Mouse (Mus musculus): ENCODE results near the gene Plce1.
"Not testable (repeated sequence)": the region's sequence is repeated elsewhere in the genome, so short reads cannot be mapped to it uniquely, and the experiment has no call there.

Plce1 gene

GRCm38 (mm10) chr19:38632251-38632650, 151.3 kb downstream of the Plce1 start:
- no peak for DNase-seq (ENCODE audit: low spot score in 2 of 2)

- no peak for DNase-seq (ENCODE audit: low spot score in 2 of 2)
Observed at GRCm38 (mm10) chr19:38633306-38633705, 152.4 kb downstream of the Plce1 start.

DNA sequence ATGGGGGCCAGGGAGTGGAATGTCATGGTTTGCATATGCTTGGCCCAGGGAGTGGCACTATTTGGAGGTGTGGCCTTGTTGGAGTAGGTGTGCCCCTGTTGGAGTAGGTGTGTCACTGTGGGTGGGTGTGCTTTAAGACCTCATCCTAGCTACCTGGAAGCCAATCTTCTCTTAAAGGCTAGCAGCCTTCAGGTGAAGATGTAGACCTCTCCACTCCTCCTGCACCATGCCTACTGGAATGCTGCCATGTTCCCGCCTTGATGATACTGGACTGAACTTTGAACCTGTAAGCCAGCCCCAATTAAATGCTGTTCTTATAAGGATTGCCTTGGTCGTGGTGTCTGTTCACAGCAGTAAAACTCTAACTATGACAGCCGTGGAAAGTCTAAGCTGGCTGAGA, 158.1 kb downstream of the Plce1 start:
- no peak for DNase-seq (ENCODE audit: low spot score in 2 of 2)

- DNase-seq (ENCODE audit: low spot score in 2 of 2): no peak
Observed at GRCm38 (mm10) chr19:38639805-38640204, 158.9 kb downstream of the Plce1 start.

DNA sequence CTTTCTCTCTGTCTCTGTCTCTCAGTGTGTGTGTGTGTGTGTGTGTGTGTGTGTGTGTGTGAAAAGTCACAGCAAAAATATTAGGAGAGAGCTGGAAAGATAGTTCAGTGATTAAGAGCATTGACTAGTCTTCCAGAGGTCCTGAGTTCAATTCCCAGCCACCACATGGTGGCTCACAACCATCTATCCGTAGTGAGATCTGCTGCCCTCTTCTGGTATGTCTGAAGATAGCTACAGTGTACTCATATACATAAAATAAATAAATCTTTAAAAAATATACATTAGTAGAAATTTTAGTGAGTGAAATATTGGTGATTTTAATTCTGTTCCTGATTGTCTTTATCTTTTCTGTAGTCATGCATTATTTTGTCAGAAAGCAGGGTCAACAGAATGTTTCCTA, 161.6 kb downstream of the Plce1 start:
- DNase-seq (ENCODE audit: low spot score in 2 of 2): not testable (repeated sequence)

DNA sequence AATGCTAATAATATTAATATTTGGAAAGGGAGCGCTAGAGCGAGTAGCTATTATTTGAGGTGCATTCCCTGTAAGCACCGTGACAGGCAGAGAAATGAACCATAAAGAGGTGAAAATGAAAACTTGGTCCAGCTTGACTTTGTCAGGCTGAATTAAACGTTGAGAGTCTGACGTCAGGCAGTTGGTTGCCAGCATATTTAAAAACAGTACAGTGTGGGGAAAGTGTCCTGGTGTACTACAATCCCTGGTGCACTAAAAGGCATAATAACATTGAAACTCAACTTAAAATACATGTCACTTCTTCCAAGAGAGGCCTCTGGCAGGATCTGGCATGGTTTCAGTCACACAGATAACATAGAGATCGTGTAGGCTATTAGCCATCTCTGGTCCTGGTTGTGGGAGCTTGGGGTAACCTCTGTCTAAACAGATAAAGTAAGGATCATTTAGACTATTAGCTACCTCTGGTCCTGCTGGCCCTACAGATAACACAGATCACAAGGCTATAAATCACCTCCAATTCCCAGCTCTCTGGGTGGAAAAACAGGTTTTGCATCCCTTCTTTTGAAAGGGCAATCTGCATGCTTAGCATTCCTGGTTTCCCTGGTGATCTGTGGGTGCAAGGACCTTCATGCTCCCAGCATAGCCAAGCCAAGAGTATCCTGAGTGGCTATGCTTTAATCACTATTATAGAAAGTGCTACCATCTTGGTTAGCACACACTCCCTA, 164.1 kb downstream of the Plce1 start:
- no peak for DNase-seq (ENCODE audit: low spot score in 2 of 2)

DNA sequence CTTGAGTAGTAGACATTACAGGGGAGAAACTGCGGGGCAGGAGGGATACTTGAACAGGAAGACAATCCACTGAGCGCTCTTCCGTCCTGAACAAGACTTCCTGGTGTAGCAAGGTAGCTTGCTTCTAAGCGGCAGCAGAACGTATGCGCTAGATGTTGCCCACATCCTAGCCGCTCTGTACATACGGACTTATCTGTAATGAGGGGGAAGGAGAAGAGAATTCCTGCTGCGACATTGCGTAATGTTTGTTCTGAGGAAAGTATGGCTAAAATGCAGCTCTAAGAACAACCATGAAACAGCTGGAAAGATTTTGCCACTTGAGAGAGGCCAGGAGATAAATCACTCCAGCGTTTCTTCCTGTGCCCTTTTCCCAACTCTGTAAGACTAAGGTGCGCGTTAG, 177.1 kb downstream of the Plce1 start:
- DNase-seq (ENCODE audit: low spot score in 2 of 2): no peak

DNA sequence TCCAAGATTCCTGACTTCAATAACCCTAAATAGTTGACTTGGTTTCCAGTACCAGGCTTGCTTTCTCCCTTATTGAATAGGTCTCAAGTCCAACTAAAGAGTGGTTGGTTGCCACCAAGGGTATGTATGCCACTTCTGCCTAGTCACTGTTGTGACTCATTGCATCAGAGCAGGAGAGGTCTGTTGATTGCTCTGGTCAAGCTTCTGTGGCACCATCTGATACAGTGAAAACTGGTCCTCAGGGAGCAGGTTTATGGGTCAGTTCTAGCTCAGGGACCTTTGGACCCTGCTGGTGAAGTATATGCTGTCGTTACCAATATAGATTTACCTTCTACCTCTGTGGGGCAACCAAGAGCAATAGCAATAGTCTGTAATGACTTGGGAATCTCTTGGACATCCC, 184.5 kb downstream of the Plce1 start:
- DNase-seq (ENCODE audit: low spot score in 2 of 2): no peak

DNA sequence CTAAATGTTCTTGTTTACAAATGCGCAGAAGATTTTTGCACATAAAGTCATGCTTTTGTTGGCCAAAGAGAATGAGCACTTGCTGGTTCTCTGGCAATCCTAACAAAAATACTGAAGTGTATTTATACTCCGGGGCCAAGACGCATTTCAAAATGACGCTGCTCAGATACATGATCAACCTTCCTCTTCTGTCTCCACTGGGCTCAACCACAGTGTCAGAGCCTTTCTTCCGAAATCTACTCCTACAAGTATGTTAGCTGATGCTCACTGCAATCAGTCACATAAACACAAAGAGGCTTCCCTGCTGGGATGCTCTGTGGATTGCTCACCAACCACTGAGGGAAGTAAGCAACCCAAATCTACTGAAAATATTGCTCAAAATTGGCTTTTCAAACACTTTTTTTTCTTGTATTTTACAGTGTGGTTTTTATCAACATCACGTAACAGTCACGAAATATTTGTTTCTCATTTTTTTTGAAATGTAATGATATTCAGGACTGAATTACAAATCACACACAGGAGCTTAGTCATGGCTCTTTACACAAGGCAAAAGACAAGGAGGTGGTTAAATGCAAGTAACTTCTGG, 191.2 kb downstream of the Plce1 start:
- no peak for DNase-seq (ENCODE audit: low spot score in 2 of 2)

DNA sequence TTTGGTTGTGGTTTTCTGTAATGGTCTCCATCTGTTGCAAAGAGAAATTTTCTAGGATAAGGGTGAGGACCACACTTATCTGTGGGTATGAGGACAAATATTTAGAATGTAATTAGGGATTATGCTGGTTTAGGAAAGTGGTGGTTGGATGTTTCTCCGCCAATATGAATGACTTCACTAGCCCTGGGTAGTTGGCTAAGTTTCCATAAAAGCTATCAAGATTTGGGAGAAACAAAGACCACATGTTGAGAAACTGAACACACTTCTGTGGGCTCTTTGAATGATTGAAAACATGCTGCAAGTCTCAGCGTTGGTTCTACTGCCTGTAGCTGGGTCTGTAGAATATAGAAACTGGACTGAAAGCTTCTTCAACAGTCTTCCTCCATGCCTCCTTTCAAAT, 193.0 kb downstream of the Plce1 start:
- DNase-seq (ENCODE audit: low spot score in 2 of 2): no peak

DNA sequence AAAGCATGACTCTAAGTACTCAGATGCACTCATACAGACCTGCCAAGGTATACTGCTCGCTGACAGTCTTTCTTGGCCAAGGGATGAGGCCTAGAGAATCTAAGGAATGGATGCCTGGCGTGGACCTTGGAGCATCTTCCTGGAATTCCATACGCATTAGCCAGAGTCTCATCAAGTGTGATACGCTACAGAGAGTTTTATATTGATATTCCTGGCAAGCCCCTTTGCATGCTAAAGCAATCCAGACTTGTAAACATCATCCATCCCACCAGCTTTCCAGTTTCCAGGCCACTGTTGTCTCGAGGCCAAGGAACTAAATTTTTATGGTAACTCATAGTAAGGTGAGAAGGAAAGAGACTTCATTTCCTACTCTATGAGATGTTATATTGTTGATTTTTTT, 197.7 kb downstream of the Plce1 start:
- DNase-seq (ENCODE audit: low spot score in 2 of 2): no peak

GRCm38 (mm10) chr19:38679520-38679919, 198.6 kb downstream of the Plce1 start:
- DNase-seq (ENCODE audit: low spot score in 2 of 2): no peak

- DNase-seq (ENCODE audit: low spot score in 2 of 2): no peak
Observed at GRCm38 (mm10) chr19:38687326-38687725, 206.4 kb downstream of the Plce1 start.

DNA sequence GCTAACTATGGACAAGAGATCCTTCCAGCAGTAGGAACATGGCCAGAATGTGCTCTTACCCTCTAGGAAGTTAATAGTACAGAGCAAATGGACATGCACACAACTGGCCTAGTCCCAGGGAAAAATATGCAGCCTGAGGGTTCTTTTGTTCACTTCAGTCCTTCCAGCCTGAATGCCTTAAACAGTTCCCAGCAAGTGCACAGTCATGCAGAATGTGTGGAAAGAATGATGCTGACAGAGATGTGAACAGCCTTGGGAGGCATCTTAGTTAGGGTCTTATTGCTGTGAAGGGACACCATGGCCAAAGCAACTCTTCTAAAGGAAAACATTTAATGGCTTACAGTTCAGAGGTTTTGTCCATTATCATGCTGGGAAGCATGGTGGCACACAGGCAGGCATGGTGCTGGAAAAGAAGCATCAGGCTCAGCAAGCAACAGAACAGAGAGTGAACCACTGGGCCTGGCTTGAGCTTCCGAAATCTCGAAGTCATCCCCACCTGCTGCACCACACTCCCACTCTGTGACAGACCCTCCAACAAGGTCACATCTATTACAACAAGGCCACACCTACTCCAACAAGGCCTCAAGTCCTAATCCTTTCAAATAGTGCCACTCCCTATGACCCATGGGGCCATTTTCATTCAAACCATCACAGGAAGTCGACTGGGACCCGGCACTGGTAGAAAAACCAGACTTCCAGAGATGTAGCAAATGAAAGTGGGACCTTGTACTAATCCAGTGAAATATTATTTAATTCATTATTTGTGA, 208.0 kb downstream of the Plce1 start:
- DNase-seq (ENCODE audit: low spot score in 2 of 2): no peak

DNA sequence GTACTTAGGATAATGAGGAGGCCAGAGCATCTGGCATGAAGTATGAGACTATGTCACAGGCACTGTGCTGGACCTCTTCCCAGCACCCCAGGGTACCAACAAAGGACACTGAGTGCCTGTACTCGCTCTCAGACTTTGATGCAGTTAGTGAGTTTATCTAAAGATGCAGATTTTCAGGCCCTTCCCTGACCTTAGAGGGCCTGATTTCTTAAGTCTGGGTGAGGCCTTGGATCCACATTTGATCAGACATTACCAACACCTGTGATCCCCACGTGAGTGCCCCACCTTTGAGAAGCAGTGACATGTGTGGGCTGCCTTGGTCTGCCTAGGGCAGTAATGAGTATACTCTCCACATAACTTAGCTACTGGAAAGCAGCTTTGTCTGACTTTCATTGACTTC, 209.4 kb downstream of the Plce1 start:
- no peak for DNase-seq (ENCODE audit: low spot score in 2 of 2)

- DNase-seq (ENCODE audit: low spot score in 2 of 2): no peak
Observed at GRCm38 (mm10) chr19:38691533-38691932, 210.6 kb downstream of the Plce1 start.

DNA sequence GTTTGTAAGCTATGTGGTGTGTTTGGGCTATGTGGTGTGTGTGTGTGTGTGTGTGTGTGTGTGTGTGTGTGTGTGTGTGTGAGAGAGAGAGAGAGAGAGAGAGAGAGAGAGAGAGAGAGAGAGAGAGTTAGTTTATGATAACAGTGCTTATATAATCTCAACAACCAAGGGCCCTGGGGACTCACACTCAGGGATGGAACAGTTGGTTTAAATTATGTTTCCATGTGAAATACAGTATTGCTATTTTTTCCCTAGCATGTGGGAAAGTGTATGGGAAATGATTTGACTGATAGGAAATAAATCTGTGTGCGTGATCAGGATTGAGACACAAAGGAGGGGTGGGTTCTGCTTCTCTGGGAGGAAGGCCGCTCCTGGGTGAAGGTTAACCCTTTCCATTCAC, 212.4 kb downstream of the Plce1 start:
- no peak for DNase-seq (ENCODE audit: low spot score in 2 of 2)

- DNase-seq (ENCODE audit: low spot score in 2 of 2): no peak
Observed at GRCm38 (mm10) chr19:38693769-38694168, 212.9 kb downstream of the Plce1 start.

- DNase-seq (ENCODE audit: low spot score in 2 of 2): no peak
Observed at GRCm38 (mm10) chr19:38701776-38702175, 220.9 kb downstream of the Plce1 start.

DNA sequence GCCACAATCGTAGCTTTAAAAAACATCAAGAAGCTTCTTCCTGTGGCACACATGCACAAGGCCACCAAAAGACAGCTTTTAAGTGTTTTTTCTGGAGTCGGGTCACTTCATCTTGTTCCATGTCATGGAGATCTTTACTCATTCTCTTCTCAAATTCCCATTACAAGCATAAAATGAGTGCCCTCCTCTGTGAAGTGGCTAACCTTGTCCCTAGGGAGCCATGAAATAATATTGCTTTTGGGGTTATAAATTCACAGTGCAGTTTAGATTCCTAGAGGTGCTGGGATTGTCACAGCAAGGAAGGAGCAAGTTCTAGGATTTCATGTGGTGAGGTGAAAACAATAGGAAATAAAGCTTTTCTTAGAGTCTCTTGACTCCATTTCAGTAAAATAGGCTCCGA, 223.8 kb downstream of the Plce1 start:
- no peak for DNase-seq (ENCODE audit: low spot score in 2 of 2)

DNA sequence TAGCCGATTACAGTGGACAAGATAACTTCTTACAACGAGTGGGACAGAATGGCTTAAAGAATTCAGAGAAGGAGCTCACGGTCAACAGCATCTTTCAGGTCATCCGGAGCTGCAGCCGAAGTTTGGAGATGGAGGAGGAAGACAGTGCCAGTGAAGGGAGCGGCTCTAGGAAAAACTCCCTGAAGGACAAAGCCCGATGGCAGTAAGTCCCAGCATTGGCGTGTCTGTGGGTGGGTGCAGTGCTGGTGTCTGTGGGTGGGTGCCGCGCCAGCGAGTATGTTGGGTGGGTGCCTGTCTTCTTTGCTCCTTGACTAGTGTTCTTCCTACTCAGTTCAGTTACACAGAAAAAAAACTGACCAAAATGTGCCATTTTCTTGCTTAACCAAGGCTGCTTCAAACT, 224.3 kb downstream of the Plce1 start:
- DNase-seq (ENCODE audit: low spot score in 2 of 2): no peak

GRCm38 (mm10) chr19:38706449-38706848, 225.5 kb downstream of the Plce1 start:
- DNase-seq (ENCODE audit: low spot score in 2 of 2): no peak

DNA sequence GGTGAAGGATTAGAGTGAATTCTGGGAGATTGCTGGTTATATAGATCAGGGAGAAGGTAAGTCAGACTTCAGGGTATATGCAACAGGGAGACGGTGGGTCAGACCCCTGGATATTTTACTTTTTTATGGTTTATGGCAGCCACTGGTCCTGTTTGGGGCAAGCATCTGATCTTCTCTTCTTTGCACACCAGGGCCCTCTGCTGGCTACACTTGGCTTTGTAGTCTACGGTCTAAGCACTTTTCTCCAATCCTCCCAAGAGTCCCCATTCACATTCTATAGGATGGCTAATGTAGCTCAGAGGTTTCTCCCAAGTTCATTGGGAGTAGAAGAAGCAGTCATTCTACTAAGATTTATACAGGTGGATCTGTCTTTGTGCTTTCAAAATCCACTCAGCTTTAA, 228.5 kb downstream of the Plce1 start:
- DNase-seq (ENCODE audit: low spot score in 2 of 2): peak in 1 of 2 experiments; percentile 11

Data from urinary bladder, adult 18-20 months (tissue).